Mouse (Mus musculus) left cerebral cortex, adult 11 months (tissue): ENCODE measurements around the gene Cyp2c54.
"Not testable (repeated sequence)": the region's sequence is repeated elsewhere in the genome, so short reads cannot be mapped to it uniquely, and the experiment has no call there.

Source experiments
- DNase-seq: peaks from one replicate; pipeline ENCODE4 v3.0.0; 2022; ENCODE audit warnings: low spot score

Cyp2c54 gene

GRCm38 (mm10) chr19:40073701-40074100 lies at the start of gene Cyp2c54:
TSS of gene Cyp2c54 (minus strand) at chr19:40073827.
- DNase-seq: no peak

GRCm38 (mm10) chr19:40119624-40120023 lies 46.0 kb upstream of the Cyp2c54 start:
- DNase-seq: not testable (repeated sequence)

GRCm38 (mm10) chr19:40091111-40091510 lies 17.5 kb upstream of the Cyp2c54 start:
- no peak for DNase-seq

GRCm38 (mm10) chr19:40089421-40089820 lies 15.8 kb upstream of the Cyp2c54 start, which contains the start of gene Cyp2c50:
TSS of gene Cyp2c50 (plus strand) at chr19:40089688.
- not testable (repeated sequence) for DNase-seq

GRCm38 (mm10) chr19:40088381-40088780 lies 14.8 kb upstream of the Cyp2c54 start:
- DNase-seq: no peak

GRCm38 (mm10) chr19:39992140-39992539 lies 81.5 kb downstream of the Cyp2c54 start, which contains the start of gene Cyp2c37:
TSS of gene Cyp2c37 (plus strand) at chr19:39992424.
- DNase-seq: not testable (repeated sequence)

- DNase-seq: no peak
These were observed 84.2 kb downstream of the Cyp2c54 start for GRCm38 (mm10) chr19:39989471-39989870.
